Mouse (Mus musculus): ENCODE data around the gene Tarsl2.

DNA sequence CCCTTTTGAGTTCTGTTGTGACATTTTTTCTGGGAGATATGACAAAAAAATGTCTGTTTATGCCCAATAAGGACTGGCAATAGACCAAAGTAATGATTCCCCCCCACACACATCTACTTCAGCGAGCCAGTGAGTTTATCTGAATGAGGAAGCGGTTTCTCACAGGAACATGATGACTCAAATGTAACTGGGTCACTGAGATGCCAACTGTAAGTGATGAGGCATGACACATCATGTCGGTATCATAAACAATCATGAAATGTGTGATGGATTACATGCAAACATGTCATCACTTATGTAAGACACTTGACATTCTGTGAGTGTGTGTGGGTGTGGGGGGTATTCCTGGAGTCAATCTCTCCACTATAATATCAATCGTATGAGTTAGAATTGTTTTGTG, 69.6 kb downstream of the Tarsl2 start:
- TF ChIP-seq POLR2A (IDR thresholded peaks at IDR 0.05; ENCODE audit: insufficient read depth, low read depth, low read length) (no peak), CTCF (IDR thresholded peaks at IDR 0.05; ENCODE audit: insufficient read depth, low read depth, low read length) (no peak)
